Comparison of ENCODE assay signal across 10 mouse cellular contexts in genomic region chr2:91326746-91327350, GRCm38 (mm10).
DNase-seq lines count a peak whose midpoint lies in the region; ATAC-seq and TF ChIP-seq lines count a peak whose summit lies in the region.
"Had no signal": no experiment of that assay in that cellular context is flagged by ENCODE, and none has a peak within 500 bp of the region (broad histone marks: within the 10 kb centered on the region; RNA-seq: fewer than 3 reads in every experiment).

No protein-coding gene starts in this region.

- no peaks in the 10 kb centered on the region for H3K27me3 ChIP-seq in neural tube, embryonic 13.5 days
- H3K27me3 ChIP-seq in lung, embryonic 14.5 days (ENCODE audit: insufficient read depth, low read length): no peaks in the 10 kb centered on the region
- H3K27me3 ChIP-seq: limb, embryonic 13.5 days had no signal

- no peak overlapping the region for H3K4me2 ChIP-seq in neural tube, embryonic 13.5 days
- no peak overlapping the region for H3K4me2 ChIP-seq in lung, embryonic 14.5 days
- H3K4me2 ChIP-seq: limb, embryonic 13.5 days had no signal

- 85% methylated on average over 13 of the region's 13 CpGs for WGBS in neural tube, embryonic 13.5 days
- 72% methylated on average over 13 of the region's 13 CpGs for WGBS in lung, embryonic 14.5 days

- peaks cover 54% of the 10 kb centered on the region for H3K4me1 ChIP-seq in neural tube, embryonic 13.5 days (replicated peaks)
- H3K4me1 ChIP-seq in lung, embryonic 14.5 days (ENCODE audit: insufficient read depth): 0 out of 2 replicates have a peak, but pooled peaks cover 4% of the 10 kb centered on the region
- H3K4me1 ChIP-seq: limb, embryonic 13.5 days had no signal

- no peak for TF ChIP-seq CTCF in gastrocnemius, adult 2 months (IDR thresholded peaks at IDR 0.05)
- TF ChIP-seq CTCF in lung, embryonic 14.5 days (IDR thresholded peaks at IDR 0.05; ENCODE audit: low read depth): no peak

- H3K4me3 ChIP-seq in gastrocnemius, adult 2 months: no peak overlapping the region
- no peak overlapping the region for H3K4me3 ChIP-seq in neural tube, embryonic 13.5 days
- H3K4me3 ChIP-seq in lung, embryonic 14.5 days (ENCODE audit: low read depth, low read length): no peak overlapping the region
- H3K4me3 ChIP-seq: limb, embryonic 13.5 days had no signal

- no peak for ATAC-seq in neural tube, embryonic 13.5 days (ENCODE audit: low read depth)
- 0 out of 2 replicates have a peak, but pooled peaks have one; percentile 43 for ATAC-seq in lung, embryonic 14.5 days (ENCODE audit: insufficient read depth)
- ATAC-seq: inflammation-experienced regulatory T-cells, adult 6 months had no signal

- no peaks in the 10 kb centered on the region for H3K9me3 ChIP-seq in neural tube, embryonic 13.5 days
- H3K9me3 ChIP-seq in lung, embryonic 14.5 days (ENCODE audit: low read depth, low read length): no peaks in the 10 kb centered on the region
- H3K9me3 ChIP-seq: limb, embryonic 13.5 days had no signal

- intact Hi-C loops in gastrocnemius, adult 2 months (cut with DNase I): no loop called here
- intact Hi-C loops in gastrocnemius, postnatal 36 days (cut with DNase I): no loop called here

- H3K36me3 ChIP-seq in neural tube, embryonic 13.5 days: no peaks in the 10 kb centered on the region
- H3K36me3 ChIP-seq in lung, embryonic 14.5 days (ENCODE audit: insufficient read depth): no peaks in the 10 kb centered on the region
- H3K36me3 ChIP-seq: limb, embryonic 13.5 days had no signal

- no peak overlapping the region for H3K9ac ChIP-seq in neural tube, embryonic 13.5 days
- no peak overlapping the region for H3K9ac ChIP-seq in lung, embryonic 14.5 days
- H3K9ac ChIP-seq: limb, embryonic 13.5 days had no signal

- DNase-seq in gastrocnemius, adult 2 months: peak; percentile 27
- no peak for DNase-seq in gastrocnemius, postnatal 36 days
- no peak for DNase-seq in neural tube, embryonic 10.5 days (ENCODE audit: extremely low spot score, low spot score)
- DNase-seq in lung, embryonic 14.5 days: peak; percentile 64
- DNase-seq in yolk sac, embryonic 10.5 days (ENCODE audit: low spot score): no peak
- DNase-seq in thymus, postnatal 14 days: no peak
- DNase-seq in frontal cortex, postnatal 10 days (ENCODE audit: low spot score in 2 of 2): no peak

- peak overlapping the region; percentile 70 for H3K27ac ChIP-seq in gastrocnemius, adult 2 months
- H3K27ac ChIP-seq in neural tube, embryonic 13.5 days (replicated peaks): 0 out of 2 replicates have a peak overlapping the region, but pooled peaks have one; percentile 70
- 0 out of 2 replicates have a peak overlapping the region, but pooled peaks have one; percentile 33 for H3K27ac ChIP-seq in lung, embryonic 14.5 days (ENCODE audit: low read depth)
- H3K27ac ChIP-seq: limb, embryonic 13.5 days had no signal

Comparison
In these comparisons a context has a peak if more than half of its experiments do, and no peak if none do; other contexts are left out.
1. DNase-seq: peak in gastrocnemius, adult 2 months (single experiment) and lung, embryonic 14.5 days (single experiment); none in gastrocnemius, postnatal 36 days (0 of 2), neural tube, embryonic 10.5 days (single experiment), yolk sac, embryonic 10.5 days (single experiment), thymus, postnatal 14 days (single experiment) and frontal cortex, postnatal 10 days (0 of 2).
2. Peak in every context shown above with its lines, with median percentiles within 50 percentile points of each other: H3K27ac ChIP-seq.